Mouse (Mus musculus): ENCODE measurements around the gene Nsun6. TPM values are rescaled to one million over a fixed set of nuclear protein-coding genes. Genes with fewer than 3 reads are reported as not detected.

Nsun6 gene
- total RNA-seq, 1 experiment from 2014 or later, result 11.8 TPM

DNA sequence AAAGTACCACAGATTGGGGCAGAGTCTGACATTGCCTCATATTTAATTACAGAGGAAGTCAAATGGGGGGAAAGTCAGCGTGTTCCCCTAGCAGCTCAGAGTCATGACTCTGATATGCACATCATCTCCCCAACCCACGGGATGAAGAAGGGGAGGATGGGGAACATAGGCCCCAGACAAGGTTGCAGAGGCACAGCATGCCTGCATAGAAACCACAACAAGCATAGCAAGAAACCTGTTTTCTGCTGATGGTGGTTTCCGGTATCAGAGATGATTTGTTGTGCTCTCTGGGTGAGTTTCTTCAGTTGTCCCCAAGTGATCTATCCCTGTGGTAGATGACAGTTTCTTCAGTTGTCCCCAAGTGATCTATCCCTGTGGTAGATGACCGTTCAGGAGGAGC is 62.3 kb downstream of the Nsun6 start:
- no peak for DNase-seq

DNA sequence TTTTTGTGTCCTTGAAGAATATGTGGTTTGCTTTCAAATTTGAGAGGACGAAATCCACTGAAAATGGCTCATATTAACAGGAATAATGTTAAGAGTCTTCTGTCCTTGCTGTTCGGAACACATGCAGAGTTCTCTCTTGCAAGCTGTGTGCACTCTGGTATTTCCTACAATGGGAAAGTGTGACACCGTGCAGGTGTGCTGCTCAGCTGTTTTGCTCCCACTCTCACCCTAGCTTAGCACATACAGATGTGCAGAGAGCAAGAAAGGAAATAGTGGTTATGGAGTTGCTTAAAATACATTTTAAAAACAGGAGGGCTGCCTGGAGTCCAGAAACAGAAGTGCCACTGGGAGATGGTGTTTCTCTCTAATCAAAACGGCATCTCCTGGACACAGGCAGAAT is 65.5 kb downstream of the Nsun6 start:
- no peak for DNase-seq

DNA sequence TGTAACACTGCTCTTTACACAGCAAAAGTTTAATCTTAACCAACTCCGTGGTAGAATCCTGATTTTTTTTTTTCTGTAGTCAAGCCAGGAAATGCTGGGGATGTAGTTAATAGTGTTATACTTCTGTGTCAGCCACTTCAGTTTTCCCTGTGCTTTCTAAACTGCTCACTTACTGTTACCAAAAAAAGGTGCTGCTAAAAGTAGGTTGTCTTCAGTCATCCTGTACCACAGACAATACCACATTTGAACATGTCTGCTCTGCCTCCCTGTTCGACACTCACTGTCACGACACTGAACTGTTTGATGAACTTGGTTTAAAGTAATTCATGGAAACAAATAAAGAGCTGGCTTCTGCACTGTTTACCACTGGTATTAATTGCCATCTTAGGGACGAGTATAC is 66.4 kb downstream of the Nsun6 start:
- DNase-seq, result no peak

DNA sequence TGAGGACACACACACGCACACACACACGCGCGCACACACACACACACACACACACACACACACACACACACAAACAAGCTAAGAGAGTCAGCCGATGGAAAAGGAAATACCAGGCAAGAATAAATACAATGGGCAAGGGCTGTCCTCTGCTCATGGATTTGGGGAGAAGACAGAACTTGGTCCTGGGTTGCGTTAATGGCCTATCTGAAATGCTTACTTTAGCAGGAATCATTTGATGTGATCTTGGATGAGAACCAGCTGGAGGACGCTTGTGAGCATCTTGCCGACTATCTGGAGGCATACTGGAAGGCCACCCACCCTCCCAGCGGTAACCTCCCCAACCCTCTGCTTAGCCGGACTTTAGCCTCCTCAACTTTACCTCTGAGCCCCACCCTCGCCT is 70.8 kb downstream of the Nsun6 start:
- DNase-seq, result no peak

DNA sequence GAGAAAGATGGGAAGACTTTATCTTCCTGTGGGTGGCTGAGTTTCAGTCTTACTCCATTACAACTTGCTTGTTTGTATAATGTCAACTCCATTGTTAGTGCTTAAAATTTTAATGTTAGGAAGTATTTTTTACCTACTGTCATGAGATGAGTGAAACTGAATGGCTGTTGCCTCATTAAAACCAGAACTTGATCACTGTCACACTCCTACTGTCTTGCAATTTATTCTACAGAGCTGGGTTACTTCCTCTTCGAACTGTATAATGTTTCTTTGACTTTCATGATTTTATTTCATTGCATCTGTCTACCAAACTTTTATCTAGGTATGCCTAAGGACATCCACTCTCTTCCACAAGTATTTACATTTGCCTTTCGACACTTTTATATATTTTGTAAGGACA is 93.4 kb downstream of the Nsun6 start:
- no peak for DNase-seq

DNA sequence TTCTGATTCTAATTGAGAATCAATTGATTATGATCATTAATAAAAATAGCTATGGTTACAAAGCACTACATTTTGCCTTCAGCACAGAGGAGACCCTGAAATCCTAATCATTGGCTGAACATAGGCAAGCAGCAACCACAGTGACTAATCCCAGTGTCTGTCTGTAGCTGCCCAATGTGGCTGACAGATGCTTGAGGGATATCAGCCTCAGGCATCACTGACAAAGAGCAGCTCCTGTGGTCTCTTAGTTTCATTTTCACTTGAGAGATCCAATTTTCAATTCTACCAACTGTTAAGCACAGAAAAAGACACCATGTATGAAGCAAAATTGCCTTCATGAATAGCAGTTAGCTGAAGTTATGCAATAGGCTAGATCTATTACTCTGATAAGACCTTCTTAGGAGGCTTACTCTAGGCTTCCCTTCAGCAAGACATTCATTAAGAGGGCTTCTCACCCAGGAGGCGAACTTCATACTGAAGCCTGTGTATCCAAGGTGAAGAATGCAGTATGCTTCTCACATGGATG is 93.8 kb downstream of the Nsun6 start:
- no peak for DNase-seq

DNA sequence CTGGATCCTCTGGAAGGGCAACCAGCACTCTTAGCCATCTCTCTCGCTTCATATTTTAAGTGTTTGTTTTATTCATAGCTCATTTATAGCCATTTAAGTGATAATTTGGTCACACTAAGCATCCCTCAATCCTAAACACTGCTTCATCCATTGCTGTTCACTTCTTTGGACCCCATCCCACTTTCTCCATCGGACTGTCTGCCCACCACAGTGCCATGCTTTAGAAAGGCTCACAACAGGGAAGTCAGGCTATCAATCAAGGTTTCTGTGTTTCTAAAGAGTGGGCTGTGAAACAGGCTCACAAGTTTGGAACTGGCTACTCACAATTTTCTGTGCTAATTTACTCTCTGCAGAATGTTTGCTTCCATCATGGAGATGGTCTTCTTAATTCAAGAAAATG is 101.8 kb downstream of the Nsun6 start:
- no peak for DNase-seq

Other genes with a start within 250 kb of the Nsun6 start
- 23.3 and 24.1 TPM in 2 replicates for gene Arl5b, start 5.7 kb downstream of the Nsun6 start, total RNA-seq (2021)